Mouse (Mus musculus): ENCODE measurements around the gene Itgav. TPM values are rescaled to one million over a fixed set of nuclear protein-coding genes. Genes with fewer than 3 reads are reported as not detected.

Gene Itgav
- polyA plus RNA-seq, 1 experiment from 2014 or later, result 58.7 TPM

GRCm38 (mm10) chr2:83690372-83690771, 33.8 kb upstream of the Itgav start:
- Histone ChIP-seq H3K9me3 (replicated peaks) (no peaks in the 10 kb centered on the region), H3K27me3 (no peaks in the 10 kb centered on the region), H3K4me1 (replicated peaks) (0 out of 2 replicates have a peak, but pooled peaks cover 2% of the 10 kb centered on the region), H3K36me3 (no peaks in the 10 kb centered on the region; the same call in 1 of the 2 replicates), H3K27ac (no peak overlapping the region), H3K4me2 (no peak overlapping the region), H3K9ac (no peak overlapping the region), H3K4me3 (no peak overlapping the region)
- no peak for ATAC-seq (replicated peaks; ENCODE audit: insufficient number of reproducible peaks, insufficient read depth, low FRiP score, low read depth)
- WGBS, result 62% methylated on average over 2 of the region's 2 CpGs

GRCm38 (mm10) chr2:83692651-83693545, 31.3 kb upstream of the Itgav start:
- Histone ChIP-seq H3K9me3 (replicated peaks) (no peaks in the 10 kb centered on the region), H3K27ac (no peak overlapping the region), H3K9ac (no peak overlapping the region), H3K4me2 (no peak overlapping the region), H3K27me3 (no peaks in the 10 kb centered on the region), H3K36me3 (no peaks in the 10 kb centered on the region; the same call in 1 of the 2 replicates), H3K4me1 (replicated peaks) (0 out of 2 replicates have a peak, but pooled peaks cover 4% of the 10 kb centered on the region), H3K4me3 (no peak overlapping the region)
- 46% methylated on average over 10 of the region's 10 CpGs for WGBS
- no peak for ATAC-seq (replicated peaks; ENCODE audit: insufficient number of reproducible peaks, insufficient read depth, low FRiP score, low read depth)

- H3K27ac ChIP-seq, result no peak overlapping the region
- no peak overlapping the region for H3K4me2 ChIP-seq
- no peak overlapping the region for H3K9ac ChIP-seq
- no peaks in the 10 kb centered on the region for H3K36me3 ChIP-seq
- WGBS, result 88% methylated on average over 7 of the region's 7 CpGs
- no peaks in the 10 kb centered on the region for H3K27me3 ChIP-seq
- no peak overlapping the region for H3K4me3 ChIP-seq
- ATAC-seq (replicated peaks; ENCODE audit: insufficient number of reproducible peaks, insufficient read depth, low FRiP score, low read depth), result no peak
- no peaks in the 10 kb centered on the region for H3K9me3 ChIP-seq (replicated peaks)
- H3K4me1 ChIP-seq (replicated peaks), result 0 out of 2 replicates have a peak, but pooled peaks cover 4% of the 10 kb centered on the region
Measured at GRCm38 (mm10) chr2:83694061-83694460, 30.1 kb upstream of the Itgav start.

- WGBS, result 57% methylated on average over 11 of the region's 11 CpGs
- no peak overlapping the region for H3K4me2 ChIP-seq
- no peak for ATAC-seq (replicated peaks; ENCODE audit: insufficient number of reproducible peaks, insufficient read depth, low FRiP score, low read depth)
Measured at GRCm38 (mm10) chr2:83695345-83696247, 28.6 kb upstream of the Itgav start.

GRCm38 (mm10) chr2:83698484-83698883, 25.7 kb upstream of the Itgav start:
- H3K9me3 ChIP-seq (replicated peaks), result no peaks in the 10 kb centered on the region
- no peak overlapping the region for H3K27ac ChIP-seq
- H3K4me2 ChIP-seq, result no peak overlapping the region
- H3K9ac ChIP-seq, result no peak overlapping the region
- no peaks in the 10 kb centered on the region for H3K27me3 ChIP-seq
- H3K4me3 ChIP-seq, result no peak overlapping the region
- 0 out of 2 replicates have a peak, but pooled peaks cover 4% of the 10 kb centered on the region for H3K4me1 ChIP-seq (replicated peaks)
- H3K36me3 ChIP-seq, result no peaks in the 10 kb centered on the region
- no peak for ATAC-seq (replicated peaks; ENCODE audit: insufficient number of reproducible peaks, insufficient read depth, low FRiP score, low read depth)
- WGBS, result 44% methylated on average over 1 of the region's 1 CpGs

More at GRCm38 (mm10) chr2:83695345-83696247, 28.6 kb upstream of the Itgav start:
- H3K27ac ChIP-seq, result no peak overlapping the region
- 0 out of 2 replicates have a peak, but pooled peaks cover 4% of the 10 kb centered on the region for H3K4me1 ChIP-seq (replicated peaks)
- H3K4me3 ChIP-seq, result no peak overlapping the region
- no peak overlapping the region for H3K9ac ChIP-seq
- H3K27me3 ChIP-seq, result no peaks in the 10 kb centered on the region
- no peaks in the 10 kb centered on the region for H3K9me3 ChIP-seq (replicated peaks)
- no peaks in the 10 kb centered on the region for H3K36me3 ChIP-seq

GRCm38 (mm10) chr2:83699324-83699723, 24.9 kb upstream of the Itgav start:
- Histone ChIP-seq H3K27me3 (no peaks in the 10 kb centered on the region), H3K4me3 (no peak overlapping the region), H3K4me1 (replicated peaks) (0 out of 2 replicates have a peak, but pooled peaks cover 4% of the 10 kb centered on the region), H3K4me2 (no peak overlapping the region), H3K27ac (no peak overlapping the region), H3K9me3 (replicated peaks) (no peaks in the 10 kb centered on the region), H3K36me3 (no peaks in the 10 kb centered on the region), H3K9ac (no peak overlapping the region)
- ATAC-seq (replicated peaks; ENCODE audit: insufficient number of reproducible peaks, insufficient read depth, low FRiP score, low read depth), result no peak
- whole genome bisulfite sequencing, result 36% methylated on average over 1 of the region's 1 CpGs

- H3K27me3 ChIP-seq, result no peaks in the 10 kb centered on the region
- 62% methylated on average over 4 of the region's 4 CpGs for WGBS
Measured at GRCm38 (mm10) chr2:83700667-83701066, 23.5 kb upstream of the Itgav start.

GRCm38 (mm10) chr2:83702411-83702810, 21.8 kb upstream of the Itgav start:
- H3K4me1 ChIP-seq (replicated peaks), result peaks cover 4% of the 10 kb centered on the region; the same call in 1 of the 2 replicates
- H3K36me3 ChIP-seq, result no peaks in the 10 kb centered on the region
- no peak overlapping the region for H3K27ac ChIP-seq
- H3K9ac ChIP-seq, result no peak overlapping the region
- no peak for ATAC-seq (replicated peaks; ENCODE audit: insufficient number of reproducible peaks, insufficient read depth, low FRiP score, low read depth)
- WGBS, result 93% methylated on average over 7 of the region's 7 CpGs
- no peak overlapping the region for H3K4me3 ChIP-seq
- no peaks in the 10 kb centered on the region for H3K9me3 ChIP-seq (replicated peaks)
- no peak overlapping the region for H3K4me2 ChIP-seq
- no peaks in the 10 kb centered on the region for H3K27me3 ChIP-seq

More at GRCm38 (mm10) chr2:83700667-83701066, 23.5 kb upstream of the Itgav start:
- Histone ChIP-seq H3K4me1 (replicated peaks) (no peaks in the 10 kb centered on the region), H3K27ac (no peak overlapping the region), H3K9me3 (replicated peaks) (no peaks in the 10 kb centered on the region), H3K9ac (no peak overlapping the region), H3K36me3 (no peaks in the 10 kb centered on the region), H3K4me3 (no peak overlapping the region), H3K4me2 (no peak overlapping the region)
- ATAC-seq (replicated peaks; ENCODE audit: insufficient number of reproducible peaks, insufficient read depth, low FRiP score, low read depth), result no peak

- Histone ChIP-seq H3K27ac (0 out of 2 replicates have a peak overlapping the region, but pooled peaks have one; percentile 33), H3K36me3 (no peaks in the 10 kb centered on the region), H3K27me3 (no peaks in the 10 kb centered on the region), H3K9me3 (replicated peaks) (no peaks in the 10 kb centered on the region), H3K9ac (no peak overlapping the region), H3K4me1 (replicated peaks) (peaks cover 14% of the 10 kb centered on the region), H3K4me2 (0 out of 2 replicates have a peak overlapping the region, but pooled peaks have one; percentile 11), H3K4me3 (no peak overlapping the region)
- no peak; the same call in 1 of the 2 replicates for ATAC-seq (replicated peaks; ENCODE audit: insufficient number of reproducible peaks, insufficient read depth, low FRiP score, low read depth)
- WGBS, result 53% methylated on average over 9 of the region's 9 CpGs
Measured at GRCm38 (mm10) chr2:83705580-83706158, 18.5 kb upstream of the Itgav start.

GRCm38 (mm10) chr2:83709896-83710524, 14.2 kb upstream of the Itgav start:
- H3K4me3 ChIP-seq, result no peak overlapping the region
- WGBS, result 33% methylated on average over 11 of the region's 11 CpGs
- no peaks in the 10 kb centered on the region for H3K36me3 ChIP-seq
- 0 out of 2 replicates have a peak overlapping the region, but pooled peaks have one; percentile 35 for H3K27ac ChIP-seq
- H3K4me2 ChIP-seq, result 0 out of 2 replicates have a peak overlapping the region, but pooled peaks have one; percentile 4
- H3K9me3 ChIP-seq (replicated peaks), result no peaks in the 10 kb centered on the region
- no peaks in the 10 kb centered on the region for H3K27me3 ChIP-seq
- H3K9ac ChIP-seq, result no peak overlapping the region
- no peak for ATAC-seq (replicated peaks; ENCODE audit: insufficient number of reproducible peaks, insufficient read depth, low FRiP score, low read depth)
- peaks cover 18% of the 10 kb centered on the region for H3K4me1 ChIP-seq (replicated peaks)

All from heart, embryonic 15.5 days (tissue).